Mouse (Mus musculus): Measurements from ENCODE around the gene Ube2u. TPM values are rescaled to one million over a fixed set of nuclear protein-coding genes. Genes with fewer than 3 reads are reported as not detected.

Ube2u gene
- not detected in 2 replicates for polyA plus RNA-seq (2012; rRNA removed)

DNA sequence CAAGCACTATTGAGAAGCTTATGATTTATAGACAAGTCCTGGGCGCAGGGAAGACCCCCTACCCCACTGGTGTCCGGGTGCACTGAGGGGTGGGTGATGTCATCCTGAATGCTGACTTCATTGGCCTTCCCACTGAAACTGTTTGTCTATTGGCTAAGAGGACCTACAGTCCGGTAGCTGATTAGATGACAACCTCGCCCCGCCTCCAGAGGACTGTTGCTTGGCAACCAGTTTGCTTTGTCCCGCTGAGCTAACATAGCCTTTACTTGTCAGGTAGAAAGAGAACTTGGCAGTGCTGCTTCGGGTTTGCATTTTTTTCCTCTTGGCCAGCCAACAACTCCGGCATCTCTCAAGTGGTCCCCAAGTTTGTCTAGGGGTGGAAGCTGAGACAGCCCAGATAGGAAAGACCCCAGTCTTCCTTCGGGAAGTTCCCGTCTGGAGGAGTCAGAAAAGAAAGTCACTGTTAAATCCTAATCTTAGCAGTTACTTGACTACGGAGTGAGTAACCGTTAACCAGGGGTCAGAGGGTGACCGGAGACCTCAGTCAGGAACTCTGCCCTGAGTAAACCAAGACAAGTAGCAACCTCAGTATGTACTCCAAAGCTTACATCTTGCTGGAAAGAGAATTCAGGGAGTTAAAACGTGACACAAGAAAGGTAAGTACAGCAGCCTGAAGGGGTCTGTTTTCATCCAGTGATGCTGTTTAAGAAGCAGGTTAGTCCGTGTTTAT is at the start of gene Ube2u:
Ube2u (plus strand) TSS at position 258 of the 730 bp plus-strand sequence.

